Mouse (Mus musculus) frontal cortex, postnatal 14 days (tissue): ENCODE measurements around the gene Grk5.
"Not testable (repeated sequence)": the region's sequence is repeated elsewhere in the genome, so short reads cannot be mapped to it uniquely, and the experiment has no call there.

Experiments used
- DNase-seq, 2 experiments: peaks; one replicate each; pipeline ENCODE4 v3.0.0; 2022; ENCODE audit warnings: low spot score in 2 of 2

The Grk5 gene

DNA sequence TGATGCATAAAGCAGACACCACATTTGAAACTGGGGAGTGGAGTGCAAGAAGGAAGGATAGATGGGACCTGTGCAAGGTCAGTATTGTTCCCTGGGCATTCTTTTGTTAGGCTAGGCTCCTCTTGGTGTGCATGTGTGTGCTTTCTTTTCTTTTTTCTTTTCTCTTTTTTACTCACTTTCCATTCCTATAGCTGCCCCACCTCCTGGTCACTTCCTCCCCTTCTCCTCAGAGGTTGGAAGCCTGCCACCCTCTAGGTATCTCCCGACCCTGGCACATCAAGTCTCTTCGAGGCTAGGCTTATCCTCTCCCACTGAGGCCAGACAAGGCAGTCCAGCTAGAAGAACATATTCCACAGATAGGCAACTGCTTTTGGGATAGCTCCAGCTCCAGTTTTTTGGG, 22.1 kb downstream of the Grk5 start:
- no peak for DNase-seq

DNA sequence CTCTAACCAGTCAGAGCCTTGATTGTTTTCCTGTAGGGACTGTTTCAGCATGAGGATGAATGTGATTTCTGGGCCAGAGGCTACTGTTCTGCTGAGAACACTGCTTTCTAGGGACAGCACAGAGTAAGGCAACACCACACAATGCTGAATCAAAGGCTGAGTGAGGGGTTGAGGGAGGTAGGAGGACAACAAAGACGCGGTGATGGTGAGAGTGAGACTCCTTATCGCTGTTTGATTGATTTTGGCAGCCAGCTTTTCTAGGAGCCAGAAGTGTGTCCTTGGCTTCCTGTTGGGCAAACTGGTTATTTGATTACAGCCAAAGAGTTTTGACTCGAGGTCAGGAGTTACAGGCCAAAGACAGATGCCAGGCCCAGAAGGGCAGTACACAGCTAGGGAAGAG, 25.7 kb downstream of the Grk5 start:
- no peak for DNase-seq

DNA sequence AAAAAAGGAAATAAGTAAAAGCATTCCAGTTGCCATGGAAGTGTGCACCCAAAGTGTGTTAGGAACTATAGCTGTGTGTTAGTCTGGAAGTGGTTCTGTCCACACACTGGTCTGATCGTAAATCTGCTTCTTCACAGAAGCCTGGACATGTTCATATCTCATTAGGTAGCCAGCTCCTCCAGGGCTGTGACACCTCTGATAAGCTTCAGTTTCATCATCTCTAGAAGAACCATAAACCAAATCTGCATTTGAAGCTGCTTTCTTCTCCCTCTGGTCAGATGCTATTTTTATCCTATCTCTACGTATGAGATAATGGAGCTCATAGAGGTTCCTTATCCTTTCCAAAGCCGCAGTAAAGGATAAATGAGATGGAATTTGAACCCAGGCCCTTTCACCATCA, 26.3 kb downstream of the Grk5 start:
- no peak for DNase-seq

DNA sequence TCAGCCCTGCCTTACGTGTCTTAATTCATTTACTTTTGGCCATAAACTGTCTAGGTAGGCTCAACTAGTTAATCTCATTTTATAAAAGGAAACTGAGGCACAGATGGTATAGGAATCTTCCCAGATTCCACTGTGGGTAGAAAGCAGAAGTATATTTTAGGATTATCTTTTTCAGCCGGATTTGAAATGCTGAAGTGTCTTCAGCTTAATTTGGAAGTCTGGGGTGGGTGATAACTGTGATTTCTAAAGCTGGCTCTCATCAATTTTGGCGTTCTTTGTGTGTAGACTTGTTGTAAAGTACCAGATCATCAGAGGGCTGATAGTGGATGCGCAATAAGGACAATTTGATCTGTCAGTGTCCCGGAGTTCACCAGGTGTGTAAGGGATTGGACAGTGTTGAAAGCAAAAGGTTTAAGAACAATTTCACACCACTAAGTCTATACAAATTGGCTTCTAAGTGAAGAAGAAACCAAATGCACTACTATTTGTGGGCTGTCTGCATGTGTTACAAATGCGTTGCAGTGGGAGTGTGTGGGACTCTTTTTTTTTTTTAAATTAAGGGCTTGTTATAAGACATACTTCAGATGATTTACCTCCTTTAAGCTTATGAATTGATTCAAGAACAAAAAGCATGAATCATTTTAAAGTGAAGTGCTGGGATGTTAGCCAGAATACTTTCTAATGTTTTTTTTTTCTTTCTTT, 27.5 kb downstream of the Grk5 start:
- peak in 1 of 2 experiments; percentile 7 for DNase-seq

DNA sequence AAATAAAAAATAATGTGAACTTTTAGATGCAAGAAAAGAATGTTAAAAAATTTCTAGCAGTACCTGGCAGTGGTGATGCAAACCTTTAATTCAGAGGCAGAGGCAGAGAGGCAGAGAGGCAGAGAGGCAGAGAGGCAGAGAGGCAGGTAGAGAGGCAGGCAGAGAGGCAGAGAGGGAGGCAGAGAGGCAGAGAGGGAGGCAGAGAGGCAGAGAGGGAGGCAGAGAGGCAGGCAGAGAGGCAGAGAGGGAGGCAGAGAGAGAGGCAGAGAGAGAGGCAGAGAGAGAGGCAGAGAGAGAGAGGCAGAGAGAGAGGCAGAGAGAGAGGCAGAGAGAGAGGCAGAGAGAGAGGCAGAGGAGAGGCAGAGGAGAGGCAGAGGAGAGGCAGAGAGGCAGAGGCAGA, 35.0 kb downstream of the Grk5 start:
- not testable (repeated sequence) for DNase-seq

DNA sequence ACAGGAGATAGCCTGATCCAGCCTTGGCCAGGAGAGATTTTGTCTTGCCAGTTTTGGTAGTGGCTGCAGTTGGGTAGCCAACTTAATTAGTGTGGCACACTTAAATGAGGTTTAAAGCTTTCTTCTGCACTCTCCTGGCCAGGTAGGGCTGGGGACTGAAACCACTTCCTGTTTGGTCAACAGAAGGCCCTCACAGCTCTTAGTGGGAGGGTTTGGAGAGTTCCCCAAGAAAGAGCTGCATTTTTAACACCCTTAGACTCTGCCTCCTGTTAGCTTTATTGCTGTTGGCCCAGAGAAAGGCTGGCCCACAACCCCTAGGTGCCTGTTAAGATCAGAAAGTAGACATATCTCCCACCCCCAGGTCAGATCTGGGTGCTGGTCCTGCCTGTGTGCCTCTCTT, 45.5 kb downstream of the Grk5 start:
- DNase-seq: no peak

DNA sequence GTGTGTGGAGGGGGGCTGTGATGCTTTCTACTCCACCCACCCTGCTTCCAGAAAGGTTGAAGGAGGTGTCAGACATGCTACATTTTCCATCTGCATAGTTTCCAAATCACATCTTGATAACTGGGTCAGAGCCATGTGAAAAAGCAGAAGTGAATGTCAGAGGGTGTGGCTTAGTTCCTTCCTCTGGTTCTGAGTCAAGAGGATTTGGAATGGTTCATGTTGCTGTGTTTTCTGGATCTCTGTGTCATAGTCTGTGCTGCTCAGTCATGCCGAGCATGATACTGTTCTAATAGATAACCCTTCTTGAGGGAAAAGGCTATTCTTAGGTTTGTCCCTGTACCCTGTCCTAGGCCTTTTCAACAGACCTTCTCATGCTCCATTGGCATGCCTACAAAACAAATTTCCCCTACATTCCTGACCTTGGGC, 50.4 kb downstream of the Grk5 start:
- DNase-seq: no peak

DNA sequence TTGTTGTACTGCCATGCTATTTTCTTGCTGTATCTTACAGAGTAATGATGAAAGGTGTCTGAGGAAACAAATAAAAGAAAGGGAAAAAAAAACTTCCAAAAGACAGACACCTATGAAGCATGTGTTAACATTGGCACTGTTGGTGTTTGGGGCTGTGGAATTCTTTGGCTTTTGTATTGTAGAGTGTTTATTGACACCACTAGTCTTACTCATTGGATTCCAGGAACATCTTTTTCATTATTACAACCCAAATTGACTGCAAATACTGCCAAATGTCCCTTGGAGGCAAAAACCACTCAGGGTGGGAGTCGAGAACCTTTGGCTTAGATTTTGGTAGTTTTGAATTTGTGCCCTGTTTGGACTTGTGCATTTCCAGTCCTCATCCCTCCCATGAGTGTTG, 51.3 kb downstream of the Grk5 start:
- DNase-seq: no peak

DNA sequence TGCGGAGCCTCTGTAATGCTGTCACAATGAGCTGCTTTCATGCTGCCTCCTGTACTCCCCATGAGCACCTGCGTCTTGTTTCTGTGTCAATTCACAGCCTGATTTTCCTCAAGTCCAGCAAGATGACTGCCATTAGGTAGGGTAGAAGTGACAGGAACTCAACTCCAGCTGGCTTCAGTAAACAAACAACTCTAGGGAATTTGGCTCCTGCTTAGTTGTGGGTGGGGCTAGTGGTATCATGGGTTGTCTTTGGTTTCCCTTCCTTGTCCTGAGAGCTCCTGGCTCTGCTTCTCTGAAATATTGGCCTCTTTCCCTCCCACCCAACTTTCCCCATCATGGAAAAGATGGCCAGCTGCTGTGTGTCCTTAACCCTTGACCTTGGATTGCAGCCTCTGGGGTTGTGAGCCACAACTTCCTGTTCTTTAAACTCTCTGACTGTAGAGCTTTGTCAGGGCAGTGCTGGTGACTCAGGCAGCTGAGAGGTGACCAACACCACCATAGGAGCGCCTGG, 56.3 kb downstream of the Grk5 start:
- no peak for DNase-seq

DNA sequence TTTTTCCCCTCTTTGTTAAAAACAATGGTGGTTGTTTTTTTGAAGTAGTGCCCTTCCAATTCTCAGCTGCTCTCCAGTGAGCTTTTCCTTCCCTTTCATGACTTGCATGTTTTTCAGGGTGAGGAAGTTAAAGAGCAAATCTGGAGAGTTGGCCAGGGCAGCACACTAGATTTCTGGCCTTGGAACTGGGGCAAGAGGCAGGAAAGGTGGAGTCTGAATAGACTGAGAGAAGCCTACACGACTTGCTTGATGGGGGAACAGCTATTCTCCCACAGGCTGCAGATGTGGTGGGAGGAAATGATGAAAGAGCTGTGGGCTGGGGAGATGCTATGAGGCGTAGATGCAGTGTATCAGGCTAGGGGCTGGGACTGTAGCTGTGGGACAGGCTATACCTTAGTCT, 57.1 kb downstream of the Grk5 start:
- DNase-seq: no peak

DNA sequence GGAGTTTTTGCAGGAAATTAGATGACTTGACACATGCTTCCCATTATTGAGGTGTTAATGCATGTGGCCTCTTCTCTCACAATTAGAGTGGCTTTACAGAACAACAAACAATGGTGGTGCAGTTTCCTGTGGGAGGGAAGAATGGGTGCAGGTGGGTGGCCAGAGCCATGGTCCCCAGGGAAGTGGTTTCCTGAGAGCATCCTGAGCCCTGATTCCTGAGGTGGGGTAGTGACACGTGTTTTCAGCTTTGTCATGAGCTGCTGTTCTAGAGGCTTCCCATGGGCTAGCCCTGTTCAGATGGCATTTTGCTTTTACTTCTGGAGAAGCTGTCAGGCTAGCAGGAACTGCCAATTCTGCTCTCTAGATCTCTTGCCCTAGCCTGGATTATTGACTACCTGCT, 59.4 kb downstream of the Grk5 start:
- no peak for DNase-seq

DNA sequence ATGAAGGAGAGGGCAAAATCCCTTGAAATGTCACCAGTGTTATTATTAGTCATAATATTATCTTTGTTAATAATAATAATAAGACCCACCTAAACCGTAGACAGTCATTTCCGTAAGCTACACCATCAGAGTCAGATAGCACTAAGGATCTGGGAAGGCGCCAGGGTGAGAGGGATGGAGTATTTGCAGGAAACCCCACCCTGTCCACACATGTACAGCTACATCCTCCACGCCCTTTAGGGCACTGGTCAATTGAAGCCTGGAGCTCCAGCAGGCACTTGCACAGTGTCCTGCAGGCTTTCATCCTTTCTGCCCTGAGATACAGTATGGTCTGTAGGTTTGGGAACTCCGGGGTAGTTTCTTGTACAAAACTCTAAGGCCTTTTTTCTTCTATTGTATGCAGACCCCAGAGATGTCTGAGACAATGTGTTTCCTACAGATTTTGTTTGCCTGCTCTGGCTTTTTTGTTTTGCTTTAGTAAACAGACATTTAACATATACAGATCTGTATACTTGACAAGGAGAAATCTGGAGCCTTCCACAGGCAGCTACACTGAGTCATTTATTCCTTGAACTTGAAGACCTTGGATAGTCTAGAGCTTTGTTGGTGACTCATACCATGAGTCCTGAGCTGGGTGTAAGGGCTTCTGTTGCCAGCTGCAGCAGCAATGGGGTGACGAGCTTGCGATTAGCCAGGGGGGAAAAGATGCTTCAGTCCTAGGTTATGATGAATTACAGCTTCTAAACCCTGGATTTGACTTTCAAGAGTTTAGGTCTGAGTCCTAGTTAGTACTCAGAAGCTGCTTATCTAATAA, 60.7 kb downstream of the Grk5 start:
- no peak for DNase-seq

DNA sequence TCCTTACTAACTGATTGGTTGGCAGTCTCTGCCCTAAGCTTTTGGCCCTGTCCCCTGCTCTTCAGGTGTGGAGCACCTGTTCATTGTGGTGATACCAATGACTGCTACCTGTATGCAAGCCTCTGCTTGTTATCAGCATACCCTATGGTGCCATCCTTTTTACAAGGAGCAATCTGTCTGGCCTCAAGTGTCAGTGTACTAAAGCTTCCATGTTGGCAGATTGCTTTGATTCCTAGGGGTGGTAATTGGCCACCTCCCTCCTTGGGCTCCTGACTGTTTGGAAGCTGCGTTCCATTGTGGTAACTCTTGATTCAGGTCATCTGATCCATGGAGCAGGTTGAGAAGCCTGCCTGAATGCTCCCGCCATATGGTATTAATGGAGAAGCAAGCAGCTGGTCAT, 65.6 kb downstream of the Grk5 start:
- DNase-seq: no peak

DNA sequence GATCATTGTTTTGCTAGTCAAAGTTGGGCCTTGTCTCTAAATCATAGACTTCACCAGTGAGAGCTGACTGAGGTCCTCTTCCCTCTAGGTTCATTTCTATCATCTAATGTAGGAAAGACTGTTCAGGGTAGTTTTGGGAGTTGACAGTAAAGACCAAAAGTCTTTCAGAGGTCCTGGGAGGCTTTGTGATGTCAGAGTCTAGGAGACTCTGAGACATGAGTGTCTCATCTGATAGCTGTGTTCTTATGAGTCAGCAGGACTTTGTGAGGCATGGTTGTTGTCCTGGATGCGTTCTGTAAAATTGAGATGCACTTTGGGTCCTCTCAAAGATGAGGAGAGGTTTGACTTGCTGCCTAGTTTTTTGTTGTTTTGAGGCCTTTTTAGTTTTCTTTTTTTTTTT, 66.2 kb downstream of the Grk5 start:
- DNase-seq: no peak

DNA sequence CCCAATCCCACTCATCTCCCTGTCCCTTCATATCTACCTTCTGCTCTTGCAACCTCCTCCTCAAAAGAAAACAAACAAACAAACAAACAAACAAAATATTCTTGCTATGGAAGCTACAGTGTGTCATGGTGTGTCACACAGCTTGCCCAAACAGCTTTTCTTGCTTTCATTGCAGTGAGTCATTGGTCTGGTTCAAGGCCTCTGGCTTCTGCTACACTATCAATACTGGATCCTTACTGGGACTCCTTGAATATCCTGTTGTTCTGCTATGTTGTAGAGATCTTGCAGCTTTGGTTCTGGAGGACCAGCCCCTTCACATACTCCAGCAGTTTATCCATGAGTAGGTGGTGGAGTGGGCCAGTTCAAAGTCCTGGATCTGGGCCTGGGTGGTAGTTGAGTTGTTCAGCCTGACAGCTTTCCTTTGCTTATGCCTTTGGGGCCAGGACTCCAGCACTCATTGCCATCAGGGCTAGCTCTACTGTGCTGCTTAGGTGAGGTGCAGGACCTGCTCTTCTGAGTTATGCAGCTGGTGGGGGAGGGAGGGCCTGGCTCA, 66.7 kb downstream of the Grk5 start:
- DNase-seq: no peak

DNA sequence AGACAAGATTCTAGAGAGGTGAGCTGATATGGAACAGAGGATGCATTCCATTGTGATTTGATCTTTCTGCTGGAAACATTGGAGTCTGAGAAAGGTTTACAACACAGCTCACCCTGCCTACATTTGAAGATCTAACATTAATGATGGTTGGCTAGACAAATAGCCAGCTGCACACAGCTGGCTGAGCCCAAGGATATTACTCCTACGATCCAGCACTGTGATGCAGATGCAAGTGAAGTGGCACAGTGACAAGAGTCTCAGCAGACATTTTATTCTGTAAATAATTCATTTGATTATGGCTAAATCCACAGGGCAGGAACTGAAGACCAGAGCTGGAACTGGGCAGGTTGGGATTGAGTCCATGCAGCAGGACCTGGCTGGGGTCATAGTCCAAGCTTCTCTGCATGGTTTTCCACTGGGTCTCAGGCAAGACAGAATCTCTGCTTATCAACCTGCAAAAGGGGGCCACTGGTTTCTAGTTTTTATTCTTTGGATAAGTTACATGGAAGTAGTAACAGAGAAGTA, 70.2 kb downstream of the Grk5 start:
- no peak for DNase-seq

DNA sequence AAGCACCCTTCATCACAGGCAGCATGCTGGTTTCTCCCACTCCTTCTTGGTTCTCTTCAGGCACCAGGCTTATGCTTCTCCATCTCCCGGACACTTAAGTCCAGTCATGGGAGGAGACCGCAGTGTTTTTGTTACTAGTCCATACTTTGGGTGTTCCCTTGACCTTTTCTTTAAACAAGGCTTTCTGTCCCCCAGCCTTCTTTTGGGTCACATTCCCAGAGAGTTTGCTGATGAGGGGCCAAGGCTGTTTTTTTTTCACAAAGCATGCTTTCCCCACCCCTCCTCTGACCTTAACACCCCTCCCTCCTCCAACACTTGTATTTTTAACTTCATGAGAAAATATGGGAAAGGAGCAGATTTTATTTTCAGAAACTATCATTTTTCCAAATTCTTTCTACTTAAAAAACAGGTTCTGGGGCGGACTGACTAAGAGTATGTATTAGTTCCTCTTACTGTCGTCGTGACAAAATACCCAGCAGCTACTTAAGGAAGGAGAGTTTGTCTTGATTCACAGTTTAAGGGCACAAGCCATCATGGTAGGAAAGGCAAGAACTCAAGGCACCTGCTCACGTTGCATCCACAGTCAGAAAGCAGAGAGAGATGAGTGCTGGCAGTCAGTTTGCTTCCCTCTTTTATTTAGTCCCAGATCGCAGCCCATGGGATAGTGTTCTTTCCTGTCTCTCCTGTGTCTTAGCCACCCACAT, 73.0 kb downstream of the Grk5 start:
- no peak for DNase-seq

DNA sequence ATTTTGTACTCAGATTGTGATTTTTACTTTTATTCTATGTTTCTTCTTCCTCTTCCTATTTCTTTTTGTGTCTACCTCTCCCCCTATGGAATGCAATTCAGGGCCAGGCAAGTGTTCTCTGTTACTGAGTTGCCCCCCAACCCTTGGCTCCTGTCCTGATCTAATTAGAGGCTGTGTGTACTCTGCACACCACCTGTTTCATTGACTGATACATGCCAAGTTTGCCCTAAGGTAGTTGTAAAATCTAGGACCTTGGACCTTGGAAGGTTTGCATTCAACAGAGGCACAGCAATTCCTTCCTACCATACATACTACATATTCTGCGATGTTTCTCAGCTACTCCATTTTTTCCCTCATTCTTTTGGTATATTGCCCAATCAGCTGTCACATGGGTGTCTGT, 78.4 kb downstream of the Grk5 start:
- DNase-seq: no peak

DNA sequence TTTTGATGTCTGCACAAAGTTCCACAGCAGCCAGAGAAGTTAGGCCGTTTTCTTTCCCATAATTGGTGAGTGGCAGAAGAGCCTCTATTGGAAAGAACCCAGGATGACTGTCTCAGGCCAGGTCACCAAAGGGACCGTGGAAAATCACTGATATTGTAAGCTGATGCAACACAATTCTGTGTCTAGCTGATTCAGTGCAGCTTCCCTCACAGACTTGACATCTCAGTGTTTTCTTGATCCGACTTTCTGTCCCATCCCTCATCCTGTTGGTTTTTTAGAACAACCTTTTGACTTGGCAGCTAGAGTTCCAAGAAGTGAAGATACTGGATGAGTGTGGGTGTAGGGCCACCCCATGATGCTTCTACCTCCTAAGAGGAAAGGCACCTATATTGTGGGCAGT, 80.9 kb downstream of the Grk5 start:
- no peak for DNase-seq

DNA sequence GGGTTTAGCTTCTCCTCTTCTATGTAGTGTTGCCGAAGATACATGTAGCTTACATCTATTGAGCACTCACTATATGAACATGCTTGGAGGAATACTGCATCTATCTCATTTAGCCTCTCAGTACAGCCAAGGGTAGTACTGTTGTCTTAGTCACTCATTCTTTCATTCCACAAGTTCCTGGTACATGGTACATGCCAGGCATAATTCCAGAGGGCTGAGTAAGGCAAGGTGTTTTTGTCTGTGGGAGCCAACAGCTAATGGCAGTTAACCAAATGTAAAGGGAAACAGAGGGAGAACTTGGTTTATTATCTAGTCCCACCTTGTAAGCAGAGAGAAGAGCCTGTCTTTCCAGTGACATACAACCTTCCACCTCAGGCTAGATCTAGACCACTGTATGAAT, 82.0 kb downstream of the Grk5 start:
- no peak for DNase-seq

DNA sequence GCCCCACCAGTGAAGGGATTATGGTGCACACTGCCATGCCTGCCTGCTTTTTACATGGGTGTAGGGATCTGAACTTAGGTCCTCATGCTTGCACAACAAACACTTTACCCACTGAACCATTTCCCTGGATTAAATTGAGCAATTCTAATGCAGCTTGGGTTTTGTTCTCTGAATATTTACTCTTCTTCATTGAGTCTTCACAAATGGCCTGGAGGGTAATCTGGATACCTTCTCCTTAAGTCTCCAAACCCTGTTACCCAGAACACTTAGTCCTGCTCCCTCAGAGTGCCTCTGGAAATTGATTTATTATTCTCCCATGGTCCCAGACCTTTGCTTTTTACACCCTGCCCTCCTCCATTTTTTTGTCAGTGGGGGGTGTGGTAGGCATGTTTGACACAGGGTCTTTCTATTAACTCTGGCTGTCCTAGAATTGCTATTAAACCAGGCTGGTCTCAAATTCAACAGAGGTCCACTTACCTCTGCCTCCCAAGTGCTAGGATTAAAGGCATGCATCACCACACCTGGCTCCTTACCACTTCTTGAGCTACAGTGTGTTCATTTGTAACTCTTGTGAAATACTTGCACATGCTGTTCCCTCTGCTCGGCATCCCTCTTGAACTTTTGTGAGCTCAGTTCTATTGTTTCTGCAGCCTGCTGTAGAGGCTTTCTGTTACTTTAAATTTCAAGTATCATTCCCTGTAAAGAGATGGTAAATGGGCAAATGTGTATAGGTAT, 82.9 kb downstream of the Grk5 start:
- DNase-seq: no peak
